Mouse (Mus musculus): Measurements from ENCODE around the gene Zfpm1. TPM values are rescaled to one million over a fixed set of nuclear protein-coding genes. Genes with fewer than 3 reads are reported as not detected.

Zfpm1 gene
- polyA plus RNA-seq, 1 experiment from 2014 or later, result 11.7 TPM

DNA sequence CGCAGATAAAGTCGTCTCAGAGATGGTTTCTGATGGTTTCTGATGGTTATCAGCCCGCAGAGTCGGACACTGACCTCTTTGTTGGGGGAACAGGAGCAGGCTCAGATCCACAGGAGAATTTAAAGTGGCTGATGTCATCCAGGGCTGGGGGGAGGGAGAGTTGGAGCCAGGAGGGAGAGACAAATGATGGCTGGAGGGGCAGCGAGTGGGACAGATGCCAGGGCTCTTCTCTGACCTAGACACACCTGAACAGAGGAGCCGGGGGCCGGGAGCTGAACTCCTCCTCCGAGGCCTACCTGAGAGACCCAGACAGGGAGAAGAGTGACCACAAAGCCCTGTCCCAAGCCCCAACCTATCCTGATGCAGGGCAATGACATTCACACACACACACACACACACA, 47.1 kb downstream of the Zfpm1 start:
- Histone ChIP-seq H3K27me3 (no peaks in the 10 kb centered on the region), H3K9ac (peak overlapping the region; percentile 75), H3K4me3 (replicated peaks) (peak overlapping the region; percentile 12; the same call in 1 of the 2 replicates), H3K27ac (peak overlapping the region; percentile 97), H3K4me2 (peak overlapping the region; percentile 52), H3K36me3 (peaks cover 99% of the 10 kb centered on the region), H3K9me3 (replicated peaks) (no peaks in the 10 kb centered on the region), H3K4me1 (replicated peaks) (peaks cover 95% of the 10 kb centered on the region)
- DNase-seq (no peak), ATAC-seq (ENCODE audit: low read depth) (no peak)
- WGBS (ENCODE audit: insufficient replicate concordance), result 62% methylated on average over 8 of the region's 8 CpGs

DNA sequence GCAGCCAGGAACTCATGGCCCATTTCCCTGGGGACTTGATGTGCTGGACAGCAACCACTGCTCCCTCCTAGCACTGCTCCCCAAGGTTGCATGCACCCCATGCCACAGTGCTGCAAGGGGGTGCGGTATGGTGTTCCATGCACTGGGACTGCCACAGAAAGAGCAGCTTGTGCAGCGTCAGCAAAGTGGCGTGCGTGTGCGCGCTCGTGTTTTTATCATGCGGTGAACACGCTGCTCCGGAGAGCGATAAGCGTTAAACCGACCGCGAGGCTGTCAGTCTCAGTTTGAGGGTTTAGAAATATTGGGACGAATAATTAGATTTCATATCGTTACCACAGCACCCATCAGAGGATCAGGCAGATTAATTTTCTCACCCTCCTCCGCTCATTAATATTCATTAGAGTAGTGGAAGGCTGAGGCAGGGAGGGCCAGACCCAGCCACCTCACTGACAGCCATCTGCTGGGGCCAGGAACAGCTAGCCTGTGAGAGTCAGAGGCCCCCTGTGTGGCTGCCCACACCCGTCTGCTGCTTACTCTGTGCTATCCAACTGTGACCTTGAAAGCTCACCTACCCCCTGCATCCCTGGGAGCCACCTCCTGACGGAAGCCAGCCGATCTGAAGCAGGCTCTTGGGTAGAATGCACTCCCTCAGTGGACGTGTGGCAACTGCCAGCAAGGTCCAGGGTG, 47.8 kb downstream of the Zfpm1 start:
- H3K27me3 ChIP-seq, result no peaks in the 10 kb centered on the region
- H3K9me3 ChIP-seq (replicated peaks), result peaks cover 5% of the 10 kb centered on the region
- DNase-seq (peak; percentile 57), ATAC-seq (ENCODE audit: low read depth) (peak; percentile 52)
- 40% methylated on average over 22 of the region's 22 CpGs for WGBS (ENCODE audit: insufficient replicate concordance)
- H3K36me3 ChIP-seq, result peaks cover 99% of the 10 kb centered on the region
- H3K4me3 ChIP-seq (replicated peaks), result peak overlapping the region; percentile 20
- H3K4me1 ChIP-seq (replicated peaks), result peaks cover 89% of the 10 kb centered on the region
- H3K27ac ChIP-seq, result peak overlapping the region; percentile 97
- H3K9ac ChIP-seq, result peak overlapping the region; percentile 75
- H3K4me2 ChIP-seq, result peak overlapping the region; percentile 52

DNA sequence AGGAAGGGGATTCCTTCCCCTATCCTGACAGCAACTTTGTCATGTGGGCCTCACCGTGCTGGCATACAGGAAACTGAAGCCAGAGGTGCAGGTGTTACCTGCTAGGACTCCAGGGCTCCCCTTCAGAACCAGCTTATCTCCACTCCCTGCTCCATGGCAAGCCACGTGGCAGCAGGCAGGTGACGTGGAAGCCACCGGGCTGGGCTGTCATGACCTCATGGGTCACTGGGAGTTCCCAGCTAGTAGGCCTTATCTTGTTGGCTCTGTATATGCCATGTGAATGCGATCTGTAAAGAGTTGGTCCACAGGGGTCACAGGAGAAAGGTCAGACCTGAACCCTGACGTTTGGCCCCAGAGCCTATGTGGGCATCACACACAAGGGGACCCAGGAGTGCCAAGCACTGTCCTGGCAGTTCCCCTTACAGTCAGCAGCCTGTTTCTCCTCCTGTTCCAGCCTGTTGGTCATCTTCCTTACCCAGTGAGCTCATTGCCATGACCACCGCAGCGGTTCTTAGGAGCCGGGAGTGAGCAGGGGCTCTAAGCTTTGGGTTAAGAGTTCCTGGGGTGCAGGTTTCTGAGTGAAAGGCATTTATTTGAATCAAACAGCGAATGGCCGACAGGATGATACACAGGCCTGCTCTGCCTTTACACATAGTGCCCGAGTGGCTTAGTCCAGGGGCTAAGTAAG, 48.6 kb downstream of the Zfpm1 start:
- Histone ChIP-seq H3K9ac (peak overlapping the region; percentile 75), H3K4me2 (peak overlapping the region; percentile 52), H3K36me3 (peaks cover 99% of the 10 kb centered on the region), H3K27me3 (no peaks in the 10 kb centered on the region), H3K27ac (peak overlapping the region; percentile 97), H3K4me1 (replicated peaks) (peaks cover 84% of the 10 kb centered on the region), H3K4me3 (replicated peaks) (peak overlapping the region; percentile 20; the same call in 1 of the 2 replicates), H3K9me3 (replicated peaks) (peaks cover 14% of the 10 kb centered on the region)
- ATAC-seq (ENCODE audit: low read depth) (peak; percentile 64), DNase-seq (peak; percentile 73)
- 56% methylated on average over 12 of the region's 12 CpGs for WGBS (ENCODE audit: insufficient replicate concordance)

DNA sequence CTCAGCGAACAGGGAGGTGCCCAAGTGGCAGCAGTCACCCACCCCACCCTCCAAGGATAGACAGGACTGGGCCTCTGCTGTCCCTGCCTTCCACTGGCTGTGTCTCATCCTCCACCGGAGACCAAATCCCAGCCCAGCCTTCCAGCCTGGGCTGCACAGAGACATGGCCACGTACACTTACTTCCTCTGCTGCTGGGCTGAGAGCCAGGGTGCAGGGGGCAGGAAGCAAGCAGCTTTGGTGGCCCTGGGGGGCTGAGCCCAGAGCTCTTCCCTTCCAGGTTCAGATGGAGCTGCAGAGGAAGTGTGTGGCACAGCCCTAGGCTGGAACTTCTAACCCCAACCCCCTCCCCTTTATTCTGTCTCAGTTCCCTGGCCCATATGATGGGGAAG, 49.2 kb downstream of the Zfpm1 start:
- H3K36me3 ChIP-seq, result peaks cover 99% of the 10 kb centered on the region
- peaks cover 82% of the 10 kb centered on the region for H3K4me1 ChIP-seq (replicated peaks)
- no peak for ATAC-seq (ENCODE audit: low read depth)
- peak overlapping the region; percentile 75 for H3K9ac ChIP-seq
- H3K9me3 ChIP-seq (replicated peaks), result peaks cover 19% of the 10 kb centered on the region
- H3K27me3 ChIP-seq, result no peaks in the 10 kb centered on the region
- WGBS (ENCODE audit: insufficient replicate concordance), result 61% methylated on average over 3 of the region's 3 CpGs
- no peak overlapping the region for H3K4me3 ChIP-seq (replicated peaks)
- H3K27ac ChIP-seq, result peak overlapping the region; percentile 97
- DNase-seq, result no peak
- no peak overlapping the region; the same call in 1 of the 2 replicates for H3K4me2 ChIP-seq

DNA sequence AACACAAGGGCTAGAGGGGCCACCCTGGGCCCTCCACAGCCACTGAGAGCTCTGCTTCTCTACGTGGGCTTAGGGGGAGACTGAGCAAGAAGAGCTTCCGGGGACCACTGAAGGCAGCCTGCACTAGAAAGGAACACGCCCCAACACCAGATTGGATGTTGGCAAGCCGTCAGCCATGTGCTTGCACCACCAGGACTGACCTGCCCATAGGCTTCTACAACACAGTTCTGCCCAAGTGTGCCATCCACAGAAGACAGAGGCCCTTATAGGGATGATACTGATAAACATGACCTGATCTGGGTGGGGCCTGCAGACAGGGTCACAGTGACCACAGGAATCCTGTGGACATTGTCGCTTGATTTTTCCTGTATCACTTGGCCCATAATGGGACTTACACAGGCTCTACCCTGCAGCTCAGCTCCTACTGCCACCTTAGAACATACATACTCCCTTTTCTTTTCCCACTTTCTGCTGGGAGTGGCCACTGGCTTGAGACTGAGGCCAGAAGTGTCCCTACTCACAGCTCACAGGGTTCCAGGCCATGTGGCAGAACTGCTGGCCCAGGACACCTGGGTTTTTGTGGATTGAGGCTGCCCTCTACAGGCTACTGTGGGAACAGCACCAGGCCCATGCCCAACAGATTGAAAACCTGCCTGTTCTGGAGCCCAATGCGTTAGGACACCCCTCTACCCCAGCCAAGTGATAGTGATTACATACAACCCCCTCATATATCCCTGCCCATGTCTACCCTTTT, 51.0 kb downstream of the Zfpm1 start:
- H3K9me3 ChIP-seq (replicated peaks), result peaks cover 30% of the 10 kb centered on the region
- peaks cover 76% of the 10 kb centered on the region for H3K4me1 ChIP-seq (replicated peaks)
- H3K4me2 ChIP-seq, result no peak overlapping the region
- no peak overlapping the region for H3K4me3 ChIP-seq (replicated peaks)
- 0 out of 2 replicates have a peak, but pooled peaks have one; percentile 3 for ATAC-seq (ENCODE audit: low read depth)
- peaks cover 99% of the 10 kb centered on the region for H3K36me3 ChIP-seq
- peak overlapping the region; percentile 68 for H3K27ac ChIP-seq
- DNase-seq, result peak; percentile 70
- no peaks in the 10 kb centered on the region for H3K27me3 ChIP-seq
- H3K9ac ChIP-seq, result no peak overlapping the region; the same call in 1 of the 2 replicates
- WGBS (ENCODE audit: insufficient replicate concordance), result 79% methylated on average over 6 of the region's 6 CpGs

DNA sequence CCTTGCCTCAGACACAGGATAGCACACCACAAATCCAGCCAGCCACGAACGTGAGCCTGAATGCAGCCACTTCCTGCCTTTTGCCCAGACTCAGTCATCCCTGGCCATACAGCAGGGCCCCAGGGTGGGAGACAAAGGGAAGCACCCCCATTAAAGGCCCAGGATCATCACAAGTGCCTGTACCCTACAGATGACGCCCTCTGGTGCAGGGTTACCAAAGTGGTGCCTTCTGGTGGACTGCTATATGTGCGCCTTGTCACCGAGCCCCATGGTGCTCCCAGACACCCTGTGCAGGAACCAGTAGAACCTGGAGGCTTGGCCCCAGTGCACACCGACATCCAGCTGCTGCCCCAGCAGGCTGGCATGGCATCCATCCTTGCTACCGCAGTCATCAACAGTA, 51.6 kb downstream of the Zfpm1 start:
- no peak for ATAC-seq (ENCODE audit: low read depth)
- Histone ChIP-seq H3K27ac (no peak overlapping the region), H3K9me3 (replicated peaks) (peaks cover 30% of the 10 kb centered on the region), H3K4me2 (no peak overlapping the region), H3K27me3 (no peaks in the 10 kb centered on the region), H3K4me3 (replicated peaks) (no peak overlapping the region), H3K36me3 (peaks cover 99% of the 10 kb centered on the region), H3K4me1 (replicated peaks) (peaks cover 75% of the 10 kb centered on the region), H3K9ac (no peak overlapping the region)
- 91% methylated on average over 7 of the region's 7 CpGs for WGBS (ENCODE audit: insufficient replicate concordance)
- no peak for DNase-seq

DNA sequence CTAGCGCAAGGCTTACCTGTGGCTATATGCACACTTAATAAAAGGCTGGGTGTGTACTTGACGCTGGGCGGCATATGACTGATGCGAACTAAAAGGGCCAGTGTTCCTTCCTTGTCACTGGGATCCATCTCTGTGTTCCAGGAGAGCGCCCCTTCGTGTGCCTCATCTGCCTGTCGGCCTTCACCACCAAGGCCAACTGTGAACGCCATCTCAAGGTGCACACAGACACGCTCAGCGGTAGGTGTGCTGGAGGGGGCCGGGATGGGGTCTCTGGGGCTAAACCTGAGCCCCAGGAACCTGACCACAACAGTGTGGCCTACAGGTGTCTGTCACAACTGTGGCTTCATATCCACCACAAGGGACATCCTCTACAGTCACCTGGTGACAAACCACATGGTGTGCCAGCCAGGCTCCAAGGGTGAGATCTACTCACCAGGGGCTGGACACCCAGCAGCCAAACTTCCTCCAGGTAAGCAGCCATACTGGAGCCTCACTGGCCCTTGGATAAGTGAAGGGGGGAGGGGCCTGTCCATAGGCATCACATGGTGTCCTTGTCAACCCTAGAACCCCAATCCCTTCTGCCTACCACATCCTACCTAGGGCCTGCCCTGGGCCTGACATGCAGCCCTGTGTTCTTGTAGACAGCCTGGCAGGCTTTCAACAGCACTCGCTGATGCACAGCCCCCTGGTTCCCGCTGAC, 53.0 kb downstream of the Zfpm1 start:
- peak overlapping the region; percentile 34; the same call in 1 of the 2 replicates for H3K27ac ChIP-seq
- ATAC-seq (ENCODE audit: low read depth) (no peak), DNase-seq (no peak)
- H3K9ac ChIP-seq, result no peak overlapping the region
- H3K4me1 ChIP-seq (replicated peaks), result peaks cover 75% of the 10 kb centered on the region
- peaks cover 30% of the 10 kb centered on the region for H3K9me3 ChIP-seq (replicated peaks)
- H3K4me3 ChIP-seq (replicated peaks), result no peak overlapping the region
- 95% methylated on average over 13 of the region's 13 CpGs for WGBS (ENCODE audit: insufficient replicate concordance)
- no peaks in the 10 kb centered on the region for H3K27me3 ChIP-seq
- peaks cover 99% of the 10 kb centered on the region for H3K36me3 ChIP-seq
- H3K4me2 ChIP-seq, result no peak overlapping the region

DNA sequence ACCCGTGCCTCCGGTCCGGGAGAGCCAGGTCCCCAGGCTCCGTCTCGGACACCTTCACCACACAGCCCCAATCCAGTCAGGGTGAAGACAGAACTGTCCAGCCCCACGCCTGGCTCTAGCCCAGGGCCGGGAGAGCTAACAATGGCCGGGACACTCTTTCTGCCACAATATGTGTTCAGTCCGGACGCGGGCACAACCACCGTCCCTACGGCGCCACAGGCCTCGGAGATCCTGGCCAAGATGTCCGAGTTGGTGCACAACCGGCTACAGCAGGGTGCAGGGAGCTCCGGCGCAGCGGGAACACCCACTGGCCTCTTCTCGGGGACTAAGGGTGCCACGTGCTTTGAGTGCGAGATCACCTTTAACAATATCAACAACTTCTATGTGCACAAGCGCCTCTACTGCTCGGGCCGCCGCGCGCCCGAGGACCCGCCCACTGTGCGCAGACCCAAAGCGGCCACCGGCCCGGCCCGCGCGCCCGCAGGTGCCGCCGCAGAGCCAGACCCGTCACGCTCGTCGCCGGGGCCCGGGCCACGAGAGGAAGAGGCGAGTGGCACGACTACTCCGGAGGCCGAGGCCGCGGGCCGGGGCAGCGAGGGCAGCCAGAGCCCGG, 53.8 kb downstream of the Zfpm1 start:
- peak overlapping the region; percentile 33 for H3K4me2 ChIP-seq
- DNase-seq (no peak), ATAC-seq (ENCODE audit: low read depth) (no peak)
- H3K4me3 ChIP-seq (replicated peaks), result peak overlapping the region; percentile 14; the same call in 1 of the 2 replicates
- H3K9me3 ChIP-seq (replicated peaks), result peaks cover 30% of the 10 kb centered on the region
- 85% methylated on average over 57 of the region's 57 CpGs for WGBS (ENCODE audit: insufficient replicate concordance)
- peak overlapping the region; percentile 34; the same call in 1 of the 2 replicates for H3K27ac ChIP-seq
- no peak overlapping the region for H3K9ac ChIP-seq
- H3K4me1 ChIP-seq (replicated peaks), result peaks cover 75% of the 10 kb centered on the region
- no peaks in the 10 kb centered on the region for H3K27me3 ChIP-seq
- peaks cover 99% of the 10 kb centered on the region for H3K36me3 ChIP-seq

DNA sequence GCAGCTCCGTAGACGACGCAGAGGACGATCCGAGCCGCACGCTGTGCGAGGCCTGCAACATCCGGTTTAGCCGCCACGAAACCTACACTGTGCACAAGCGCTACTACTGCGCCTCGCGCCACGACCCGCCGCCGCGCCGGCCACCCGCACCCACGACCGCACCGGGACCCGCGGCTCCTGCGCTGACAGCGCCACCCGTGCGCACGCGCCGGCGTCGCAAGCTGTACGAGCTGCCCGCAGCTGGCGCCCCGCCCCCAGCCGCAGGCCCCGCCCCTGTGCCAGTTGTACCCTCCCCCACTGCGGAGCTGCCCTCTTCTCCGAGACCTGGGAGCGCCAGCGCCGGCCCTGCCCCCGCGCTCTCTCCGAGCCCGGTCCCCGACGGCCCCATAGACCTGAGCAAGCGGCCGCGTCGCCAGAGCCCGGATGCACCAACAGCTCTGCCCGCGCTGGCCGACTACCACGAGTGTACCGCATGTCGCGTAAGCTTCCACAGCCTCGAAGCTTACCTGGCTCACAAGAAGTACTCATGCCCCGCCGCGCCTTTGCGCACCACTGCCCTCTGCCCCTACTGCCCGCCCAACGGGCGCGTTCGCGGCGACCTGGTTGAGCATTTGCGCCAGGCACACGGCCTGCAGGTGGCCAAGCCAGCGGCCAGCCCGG, 54.4 kb downstream of the Zfpm1 start:
- Histone ChIP-seq H3K27ac (no peak overlapping the region), H3K4me3 (replicated peaks) (peak overlapping the region; percentile 14; the same call in 1 of the 2 replicates), H3K27me3 (no peaks in the 10 kb centered on the region), H3K4me1 (replicated peaks) (peaks cover 75% of the 10 kb centered on the region), H3K9ac (no peak overlapping the region), H3K4me2 (peak overlapping the region; percentile 33), H3K36me3 (peaks cover 93% of the 10 kb centered on the region), H3K9me3 (replicated peaks) (peaks cover 30% of the 10 kb centered on the region)
- 74% methylated on average over 81 of the region's 81 CpGs for WGBS (ENCODE audit: insufficient replicate concordance)
- DNase-seq, result no peak
- no peak for ATAC-seq (ENCODE audit: low read depth)

DNA sequence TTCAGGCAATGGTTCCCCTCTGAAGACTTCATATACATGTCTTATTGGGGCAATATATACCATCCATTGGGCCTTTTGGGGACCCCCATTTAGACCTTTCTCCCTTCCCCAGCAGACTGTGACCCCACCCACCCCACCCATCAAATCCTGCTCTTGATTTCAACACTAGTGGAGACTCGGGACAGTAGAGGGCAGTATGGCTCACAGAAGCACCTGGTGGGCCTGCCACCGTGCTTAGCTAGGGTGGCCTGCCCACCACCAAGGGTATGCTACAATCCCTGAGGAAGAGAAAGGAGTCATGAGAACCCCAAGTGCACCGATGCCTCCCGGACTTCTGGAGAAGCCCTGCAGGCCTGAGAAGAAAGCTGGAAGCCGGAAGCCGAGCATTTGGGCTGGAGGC, 56.9 kb downstream of the Zfpm1 start:
- H3K4me1 ChIP-seq (replicated peaks), result peaks cover 78% of the 10 kb centered on the region
- no peak overlapping the region for H3K9ac ChIP-seq
- H3K27me3 ChIP-seq, result peaks cover 11% of the 10 kb centered on the region; the same call in 1 of the 2 replicates
- ATAC-seq (ENCODE audit: low read depth) (no peak), DNase-seq (no peak)
- WGBS (ENCODE audit: insufficient replicate concordance), result 70% methylated on average over 6 of the region's 6 CpGs
- H3K4me2 ChIP-seq, result no peak overlapping the region
- H3K27ac ChIP-seq, result no peak overlapping the region
- peaks cover 30% of the 10 kb centered on the region for H3K9me3 ChIP-seq (replicated peaks)
- peaks cover 69% of the 10 kb centered on the region for H3K36me3 ChIP-seq
- H3K4me3 ChIP-seq (replicated peaks), result no peak overlapping the region

All from liver, embryonic 13.5 days (tissue).